Mouse (Mus musculus): ENCODE results near the gene Snupn.

DNA sequence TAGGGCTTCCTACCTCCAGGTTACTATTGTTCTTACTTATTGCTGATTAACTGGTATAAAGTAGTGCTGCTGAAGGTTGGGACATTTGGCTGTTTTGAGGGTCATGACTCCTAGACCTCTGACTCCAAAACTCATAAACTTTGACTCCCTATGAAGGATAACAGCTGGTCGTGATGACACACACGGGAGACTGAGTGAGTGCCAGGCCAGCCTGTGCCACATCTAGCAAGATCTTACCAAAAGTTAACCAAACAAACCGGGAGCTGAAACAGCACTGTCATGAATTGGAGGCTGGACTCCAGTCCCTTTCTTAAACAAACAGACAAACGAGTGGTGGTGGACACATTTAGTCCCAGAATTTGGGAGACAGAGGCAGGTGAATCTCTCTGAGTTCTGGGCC, 21.2 kb upstream of the Snupn start:
- TF ChIP-seq CTCF (IDR thresholded peaks at IDR 0.05; ENCODE audit: insufficient read depth, low read depth, low read length) (no peak), POLR2A (IDR thresholded peaks at IDR 0.05; ENCODE audit: insufficient read depth, low read depth, low read length) (no peak)
